Mouse (Mus musculus) WW6 (cell line): ENCODE measurements around the gene Gm49358.

Experiments used
- DNase-seq: peaks from one replicate; pipeline ENCODE4 v3.0.0-alpha.2; 2013; ENCODE audit warnings: low read depth, low spot score

Gm49358 gene

GRCm38 (mm10) chr10:86810612-86811011 lies 46.8 kb downstream of the Gm49358 start:
- no peak for DNase-seq

- no peak for DNase-seq
Observed at GRCm38 (mm10) chr10:86814292-86815131, 50.7 kb downstream of the Gm49358 start.

- no peak for DNase-seq
Observed at GRCm38 (mm10) chr10:86815133-86815532, 51.4 kb downstream of the Gm49358 start.

- DNase-seq: no peak
Observed at GRCm38 (mm10) chr10:86819649-86820165, 55.9 kb downstream of the Gm49358 start.

GRCm38 (mm10) chr10:86821014-86821413 lies 57.2 kb downstream of the Gm49358 start:
- DNase-seq: no peak

- no peak for DNase-seq
Observed at GRCm38 (mm10) chr10:86824093-86824492, 60.3 kb downstream of the Gm49358 start.

- DNase-seq: no peak
Observed at GRCm38 (mm10) chr10:86824871-86825270, 61.1 kb downstream of the Gm49358 start.

- no peak for DNase-seq
Observed at GRCm38 (mm10) chr10:86825871-86826522, 62.2 kb downstream of the Gm49358 start.

GRCm38 (mm10) chr10:86826929-86827328 lies 63.2 kb downstream of the Gm49358 start:
- DNase-seq: no peak

GRCm38 (mm10) chr10:86828221-86829135 lies 64.7 kb downstream of the Gm49358 start:
- DNase-seq: no peak

- DNase-seq: peak; percentile 28
Observed at GRCm38 (mm10) chr10:86829515-86829914, 65.7 kb downstream of the Gm49358 start.

GRCm38 (mm10) chr10:86836784-86837183 lies 73.0 kb downstream of the Gm49358 start:
- DNase-seq: no peak

GRCm38 (mm10) chr10:86838827-86839226 lies 75.1 kb downstream of the Gm49358 start:
- no peak for DNase-seq

GRCm38 (mm10) chr10:86842659-86843058 lies 78.9 kb downstream of the Gm49358 start:
- DNase-seq: no peak

GRCm38 (mm10) chr10:86846926-86847467 lies 83.2 kb downstream of the Gm49358 start:
- DNase-seq: no peak

- no peak for DNase-seq
Observed at GRCm38 (mm10) chr10:86849087-86849486, 85.3 kb downstream of the Gm49358 start.

- no peak for DNase-seq
Observed at GRCm38 (mm10) chr10:86849508-86849907, 85.7 kb downstream of the Gm49358 start.

GRCm38 (mm10) chr10:86852160-86852559 lies 88.4 kb downstream of the Gm49358 start:
- DNase-seq: no peak

- DNase-seq: no peak
Observed at GRCm38 (mm10) chr10:86853433-86853832, 89.7 kb downstream of the Gm49358 start.

- no peak for DNase-seq
Observed at GRCm38 (mm10) chr10:86860396-86860795, 96.6 kb downstream of the Gm49358 start.

- no peak for DNase-seq
Observed at GRCm38 (mm10) chr10:86862496-86862895, 98.7 kb downstream of the Gm49358 start.
